Mouse (Mus musculus): ENCODE measurements around the gene Gck.

DNA sequence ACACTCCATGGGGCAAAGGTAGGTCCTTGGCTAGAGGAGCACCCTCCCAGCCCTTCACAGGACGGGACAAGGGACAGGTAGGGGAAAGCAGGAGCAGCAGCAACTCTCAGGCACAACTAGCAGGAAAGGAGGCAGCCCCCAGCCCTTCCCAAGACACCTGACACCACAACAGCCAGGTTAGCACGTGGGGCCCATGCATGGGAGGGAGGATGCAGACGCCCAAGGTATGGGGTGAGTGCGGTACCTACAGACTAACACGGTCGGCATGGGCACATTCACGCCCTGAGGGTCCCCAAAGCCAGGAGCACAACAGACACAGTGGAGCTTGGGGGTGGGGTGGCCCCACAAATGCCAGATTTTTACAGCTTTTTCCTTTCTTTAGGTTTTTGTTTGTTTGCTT lies 21.3 kb upstream of the Gck start:
- TF ChIP-seq CTCF (IDR thresholded peaks at IDR 0.05; ENCODE audit: insufficient read depth, low read depth, low read length): no peak
- no peak for TF ChIP-seq POLR2A (IDR thresholded peaks at IDR 0.05; ENCODE audit: insufficient read depth, low read depth, low read length)
